Mouse (Mus musculus) layer of hippocampus, adult 9-11 months (tissue): ENCODE measurements around the gene Foxred1.
A peak's percentile ranks its signal among the peaks of the same experiment; 100 is the strongest.

Experiments used
- DNase-seq: peaks from one replicate; pipeline ENCODE4 v3.0.0; 2022

Gene Foxred1

DNA sequence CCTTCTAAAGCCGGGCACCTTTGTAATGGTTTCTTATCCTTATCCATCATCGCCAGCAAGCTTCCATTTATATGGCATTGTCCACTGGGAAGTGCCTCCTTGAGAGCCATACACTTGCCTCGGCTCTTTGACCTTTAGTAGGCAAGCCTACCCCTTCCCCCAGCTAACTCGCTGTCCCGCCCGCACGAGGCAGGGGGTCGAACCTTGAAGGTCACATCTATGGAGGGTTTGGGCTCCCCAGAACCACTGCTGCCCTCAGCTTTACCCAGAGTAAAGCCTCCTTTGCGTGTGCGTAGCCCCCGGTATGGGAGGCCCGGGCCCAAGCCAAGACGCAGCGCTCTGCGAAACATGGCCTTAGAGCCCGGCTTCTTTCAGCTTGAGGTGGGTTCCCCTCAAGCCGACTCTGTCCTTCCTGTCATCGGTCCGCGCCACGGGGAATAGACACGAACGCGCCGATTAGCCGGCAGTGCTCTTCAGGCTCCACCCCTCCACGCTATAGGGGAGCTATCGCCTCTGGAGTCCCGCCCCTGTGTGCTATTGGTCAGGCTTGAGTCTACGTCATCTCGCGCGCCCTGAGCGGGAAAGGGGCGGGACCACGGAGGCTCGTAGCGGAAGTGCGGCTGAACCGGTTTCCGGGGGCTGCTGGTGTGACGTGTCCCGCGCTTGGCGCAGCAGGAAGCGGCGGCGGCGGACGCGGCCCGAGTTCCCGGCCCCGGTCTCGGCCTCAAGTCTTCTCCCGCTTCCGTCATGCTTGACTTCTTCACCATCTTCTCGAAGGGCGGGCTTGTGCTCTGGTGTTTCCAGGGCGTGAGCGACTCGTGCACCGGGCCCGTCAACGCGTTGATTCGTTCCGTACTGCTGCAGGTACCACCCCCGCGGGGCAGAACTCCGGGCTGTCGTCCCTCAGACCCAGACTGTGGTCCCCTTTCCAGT lies at the start of gene Foxred1:
Gene Foxred1, minus strand, starts transcription at position 514 of the 933 bp plus-strand sequence.
- peak; percentile 99 for DNase-seq

DNA sequence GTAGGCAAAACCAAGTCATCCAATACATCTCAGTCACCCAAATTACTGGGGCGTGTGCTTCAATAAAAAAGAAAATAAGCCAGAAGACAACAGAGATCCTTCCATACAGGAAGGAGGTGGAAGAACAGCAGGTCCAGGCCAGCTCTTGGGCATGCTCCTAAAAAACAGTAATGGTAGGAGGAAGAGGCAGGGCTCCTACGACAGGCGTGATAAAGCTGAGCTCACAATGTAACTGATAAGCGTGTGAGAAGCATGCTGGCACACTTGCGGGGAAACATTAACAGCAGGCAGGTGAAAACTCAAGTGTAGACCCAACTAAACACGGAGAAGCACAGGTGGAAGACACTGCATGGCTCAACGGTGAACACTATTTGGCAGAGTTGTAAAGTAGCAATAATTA lies 46.5 kb upstream of the Foxred1 start:
- DNase-seq = no peak

DNA sequence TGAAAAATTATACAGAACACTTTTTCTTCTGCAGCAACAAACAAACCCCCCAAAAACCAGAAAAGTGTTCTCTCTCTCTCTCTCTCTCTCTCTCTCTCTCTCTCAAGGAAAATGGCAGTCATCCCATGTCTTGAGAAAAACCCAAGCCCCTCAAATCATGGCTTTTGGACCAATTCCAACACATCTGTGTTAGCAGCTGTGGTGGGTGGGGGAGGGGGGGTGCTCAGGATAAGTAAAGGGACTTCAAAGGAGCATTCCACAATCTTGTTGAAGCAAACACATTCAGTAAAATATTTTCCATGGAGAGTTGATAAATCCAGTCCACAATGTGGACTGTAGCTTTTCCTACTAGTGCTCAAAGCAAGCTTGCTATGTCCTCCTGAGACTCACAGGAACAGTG lies 38.6 kb upstream of the Foxred1 start:
- no peak for DNase-seq

DNA sequence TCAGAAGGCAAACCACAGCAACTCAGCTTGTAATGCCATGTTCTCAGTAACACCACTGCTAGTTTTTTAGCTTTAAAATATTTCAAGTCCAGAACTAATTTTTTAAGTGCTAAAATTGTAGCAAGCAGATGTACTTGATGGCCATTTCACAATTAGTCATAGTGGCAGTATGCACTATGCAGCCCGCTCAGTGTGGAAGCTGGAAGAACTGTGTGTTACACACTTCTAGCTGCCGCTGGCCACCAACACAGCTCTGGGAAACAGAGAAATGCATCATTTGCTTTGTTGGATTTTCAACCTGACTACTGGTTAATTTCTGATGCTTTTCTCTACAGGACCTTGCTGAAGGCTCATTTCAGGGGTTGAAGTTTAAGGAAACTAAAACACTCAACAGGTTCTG lies 36.5 kb upstream of the Foxred1 start:
- DNase-seq = no peak

DNA sequence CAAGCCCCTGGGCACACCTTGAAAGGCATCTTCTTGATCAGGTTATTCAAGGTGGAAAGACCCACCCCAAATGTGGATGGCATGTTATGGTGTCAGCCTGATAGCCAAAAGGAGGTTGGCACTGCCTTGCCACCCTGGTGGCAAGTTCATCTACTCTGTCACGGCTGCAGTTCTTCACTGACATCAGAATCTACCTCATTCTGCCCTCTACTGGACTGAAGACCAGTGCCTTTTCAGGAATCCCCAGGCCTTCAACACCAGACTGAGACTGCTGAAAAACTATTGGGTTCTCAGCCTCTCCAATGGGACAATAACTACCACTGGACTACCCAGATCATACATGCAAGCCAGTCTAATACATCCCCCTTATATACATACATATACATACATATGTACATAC lies 28.9 kb upstream of the Foxred1 start:
- no peak for DNase-seq

DNA sequence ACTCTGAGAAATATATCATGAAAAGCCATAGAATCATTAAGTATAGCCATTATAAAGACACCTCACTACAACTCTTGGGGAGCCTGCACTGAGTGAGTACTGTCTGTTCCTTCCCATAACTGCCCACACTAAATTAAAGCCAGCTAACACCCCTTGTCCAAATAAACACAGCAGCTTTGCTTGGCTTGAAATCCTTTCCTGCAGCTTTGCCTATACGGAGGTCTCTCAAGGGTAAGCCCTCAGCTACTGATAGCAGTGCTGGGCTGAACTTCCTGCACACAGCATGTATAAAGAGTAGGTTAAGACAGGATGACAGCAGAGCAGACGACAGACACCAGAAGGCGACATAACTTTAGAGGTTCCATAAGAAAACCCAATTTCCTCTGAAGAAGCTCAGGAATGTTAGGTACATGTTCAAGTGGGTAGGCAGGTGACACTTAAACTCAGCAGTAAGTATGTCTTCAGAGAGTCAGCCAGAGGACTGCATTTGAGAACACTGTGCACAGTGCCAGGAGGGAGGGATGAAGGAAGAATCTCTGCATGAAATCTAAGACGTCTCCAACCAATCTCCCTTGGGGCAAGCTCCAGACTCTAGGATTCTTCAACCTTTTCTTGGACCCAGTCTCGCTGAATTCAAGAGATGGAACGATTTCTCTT lies 28.2 kb upstream of the Foxred1 start:
- no peak for DNase-seq

DNA sequence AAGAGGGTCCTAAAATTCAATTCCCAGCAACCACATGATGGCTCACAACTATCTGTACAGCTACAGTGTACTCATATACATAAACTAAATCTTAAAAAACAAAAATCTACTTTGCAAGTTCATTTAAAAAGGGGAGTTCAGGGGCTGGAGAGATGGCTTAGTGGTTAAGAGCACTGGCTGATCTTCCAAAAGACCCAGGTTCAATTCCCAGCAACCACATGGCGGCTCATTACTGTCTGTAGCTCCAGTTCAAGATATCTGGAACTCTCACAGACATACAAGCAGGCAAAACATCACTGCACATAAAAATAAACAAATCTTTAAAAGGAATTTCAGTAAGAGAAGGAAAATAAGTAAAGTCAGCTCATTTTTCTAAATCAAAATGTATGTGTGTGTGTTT lies 27.5 kb upstream of the Foxred1 start:
- no peak for DNase-seq

DNA sequence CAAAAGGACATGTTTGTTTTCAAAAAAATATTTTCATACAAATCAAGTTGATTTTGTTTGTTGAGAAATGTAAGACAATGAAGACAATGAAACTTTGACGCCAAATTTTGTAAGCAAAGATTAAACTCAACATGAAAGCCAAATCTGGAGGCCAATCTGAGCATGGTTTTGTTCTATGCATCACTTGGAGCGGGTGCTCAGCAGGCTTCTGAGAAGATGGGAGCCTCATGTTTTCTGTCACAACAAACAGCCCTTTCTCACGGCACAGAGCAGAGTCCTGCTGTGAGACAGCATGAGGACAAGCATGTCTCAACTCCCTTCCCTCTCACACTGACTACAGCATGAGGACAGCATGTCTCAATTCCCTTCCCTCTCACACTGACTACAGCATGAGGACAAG lies 25.1 kb upstream of the Foxred1 start:
- DNase-seq = no peak

DNA sequence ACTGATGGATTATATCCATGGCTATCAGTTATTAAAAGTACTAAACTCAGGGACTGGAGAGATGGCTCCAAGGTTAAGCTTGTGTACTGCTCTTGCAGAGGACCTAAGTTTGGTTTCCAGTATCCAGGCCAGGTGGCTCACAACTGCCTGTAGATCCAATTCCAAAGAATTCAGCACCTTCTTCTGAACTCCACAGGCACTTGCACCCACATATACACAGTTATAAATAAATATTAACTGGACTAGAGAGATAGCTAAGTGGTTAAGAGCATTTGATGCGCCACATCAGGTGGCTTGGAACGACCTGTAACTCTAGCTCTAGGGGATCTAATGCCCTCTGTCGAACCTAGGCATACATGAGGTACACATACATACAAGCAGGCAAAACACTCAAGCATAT lies 17.8 kb upstream of the Foxred1 start:
- DNase-seq = no peak

DNA sequence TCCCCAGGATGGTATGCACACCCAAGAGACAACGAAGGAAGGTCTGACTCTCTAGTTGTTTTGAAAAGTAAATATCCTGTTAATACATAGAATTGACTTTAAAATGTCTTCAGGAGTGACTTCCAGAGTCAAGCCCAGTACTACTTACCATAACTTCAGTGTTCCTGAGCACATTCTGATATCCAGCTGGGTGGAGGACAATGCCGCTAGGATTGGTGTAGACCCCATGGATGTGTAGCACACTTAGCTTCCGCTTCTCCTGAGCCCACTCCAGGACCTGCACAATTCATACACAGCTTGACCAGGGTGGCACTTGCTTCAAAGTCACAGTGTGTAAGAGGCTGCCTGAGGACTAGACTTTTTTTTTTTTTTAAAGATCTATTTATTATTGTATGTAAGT lies 12.6 kb upstream of the Foxred1 start:
- DNase-seq = no peak

DNA sequence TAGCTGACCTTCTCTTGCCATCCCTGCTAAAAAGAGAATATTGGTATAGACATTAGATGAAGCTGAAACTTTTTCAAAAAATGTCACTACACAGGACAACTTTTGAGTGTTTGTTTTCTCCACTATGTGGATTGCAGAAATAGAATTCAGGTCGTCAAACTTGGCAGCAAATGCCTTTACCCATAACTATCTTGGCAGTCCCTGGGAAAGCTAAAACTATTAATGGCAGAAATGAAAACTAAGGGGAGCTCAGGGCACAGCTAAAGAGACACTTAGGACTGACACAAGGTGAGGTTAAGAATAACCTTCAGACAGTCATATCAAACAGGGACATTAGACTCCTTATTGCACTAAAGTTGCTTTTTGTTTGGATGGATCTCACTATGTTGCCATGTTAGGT lies 7.1 kb upstream of the Foxred1 start:
- no peak for DNase-seq

DNA sequence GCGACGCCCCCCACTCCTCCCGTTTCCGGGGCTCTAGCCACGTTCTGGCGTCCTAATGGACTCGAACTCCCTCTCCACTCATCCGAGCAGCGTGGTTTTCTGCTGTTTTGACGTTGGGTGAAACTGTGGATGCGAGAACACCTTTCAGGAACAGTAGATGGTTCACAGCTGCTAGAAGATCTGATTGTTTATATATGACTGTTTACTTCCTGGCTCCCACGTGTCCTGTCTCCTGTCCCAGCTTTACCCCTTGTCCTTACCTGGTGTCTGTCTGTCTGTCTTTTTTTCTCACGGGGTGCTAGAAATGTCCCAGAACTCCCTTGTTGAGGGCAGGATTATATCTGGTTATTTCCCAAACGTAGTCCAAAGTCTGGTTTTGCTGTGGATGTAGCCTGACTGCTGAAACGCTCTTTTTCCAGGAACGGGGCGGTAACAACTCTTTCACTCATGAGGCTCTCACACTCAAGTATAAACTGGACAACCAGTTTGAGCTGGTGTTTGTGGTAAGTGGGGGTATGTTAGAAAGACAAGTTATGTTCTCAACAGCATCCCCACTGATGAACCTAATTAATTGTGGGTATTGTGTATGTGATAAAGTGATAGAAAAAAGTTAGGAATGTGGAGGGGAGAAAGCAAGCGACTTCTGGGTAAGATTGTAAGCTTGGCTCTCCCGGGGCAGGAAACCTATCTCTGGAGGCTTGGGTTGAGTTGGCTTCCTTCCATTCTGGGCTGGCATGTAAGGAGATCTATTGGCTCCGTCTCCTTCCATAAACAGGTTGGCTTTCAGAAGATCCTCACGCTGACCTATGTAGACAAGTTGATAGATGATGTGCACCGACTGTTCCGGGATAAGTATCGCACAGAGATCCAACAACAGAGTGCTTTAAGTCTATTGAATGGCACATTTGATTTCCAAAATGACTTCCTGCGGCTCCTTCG lies 987 bp upstream of the Foxred1 start:
- DNase-seq = no peak

DNA sequence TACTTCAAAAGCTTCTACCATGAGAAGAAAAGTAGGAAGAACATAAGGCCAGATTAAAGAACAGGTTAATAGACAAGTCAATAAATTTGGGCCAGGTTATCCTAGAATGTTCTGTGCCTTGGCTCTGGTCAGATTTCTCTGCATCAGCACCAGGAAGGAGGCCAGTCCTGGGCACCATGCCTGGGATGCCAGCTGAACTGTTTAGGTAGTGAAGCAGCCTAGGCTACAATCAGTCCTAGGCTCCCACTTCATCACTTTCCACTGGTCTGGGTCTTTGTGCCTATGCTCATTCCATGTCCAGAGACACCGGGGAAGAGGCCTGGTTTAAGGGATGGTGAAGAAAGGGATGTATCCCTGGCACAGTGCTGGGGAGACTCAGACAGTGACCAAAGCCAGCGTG lies 6.4 kb downstream of the Foxred1 start:
- DNase-seq = no peak

DNA sequence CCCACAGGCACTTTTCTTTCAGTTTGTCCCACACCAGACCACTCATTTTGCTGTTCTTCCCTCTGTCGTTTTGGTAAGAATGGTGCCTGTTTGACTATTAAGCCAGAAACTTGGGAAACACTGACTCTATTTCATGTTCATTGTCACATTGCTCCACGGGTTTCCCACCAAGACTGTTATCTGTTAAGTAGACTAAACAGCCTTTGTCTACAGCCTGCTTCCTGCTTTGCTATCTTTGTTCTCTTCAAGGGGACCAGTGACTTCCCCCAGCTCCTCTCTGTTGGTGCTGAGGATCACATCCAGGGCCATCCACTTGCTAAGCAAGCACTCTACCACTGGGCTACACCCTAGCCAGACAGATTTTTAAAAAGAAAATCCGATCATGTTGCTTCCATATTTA lies 7.3 kb downstream of the Foxred1 start:
- DNase-seq = no peak

DNA sequence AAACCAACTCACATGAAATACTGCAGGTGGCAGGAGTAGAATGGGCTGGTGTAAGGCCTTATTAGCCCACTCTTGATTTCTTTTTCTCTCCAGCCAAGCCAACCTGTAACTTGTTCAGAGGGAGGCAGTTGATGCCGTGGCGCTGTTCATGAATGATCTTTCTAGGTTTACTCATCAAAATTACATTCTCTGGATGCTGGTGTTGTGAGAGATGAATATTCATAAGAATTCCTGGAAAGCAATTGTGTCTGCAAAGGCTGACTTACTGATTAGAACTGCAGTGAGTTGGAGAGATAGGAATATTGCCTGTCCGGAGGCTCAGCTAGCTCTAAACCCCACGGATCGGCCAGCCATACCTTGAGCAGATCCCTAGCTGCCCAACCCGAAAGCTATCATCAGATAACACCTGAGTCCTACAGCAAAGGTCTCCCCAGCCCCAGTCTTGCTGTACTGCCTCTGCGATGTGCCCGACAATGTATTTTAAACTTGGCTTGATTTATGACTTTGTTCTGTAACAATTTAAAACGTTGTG lies 10.3 kb downstream of the Foxred1 start:
- no peak for DNase-seq

DNA sequence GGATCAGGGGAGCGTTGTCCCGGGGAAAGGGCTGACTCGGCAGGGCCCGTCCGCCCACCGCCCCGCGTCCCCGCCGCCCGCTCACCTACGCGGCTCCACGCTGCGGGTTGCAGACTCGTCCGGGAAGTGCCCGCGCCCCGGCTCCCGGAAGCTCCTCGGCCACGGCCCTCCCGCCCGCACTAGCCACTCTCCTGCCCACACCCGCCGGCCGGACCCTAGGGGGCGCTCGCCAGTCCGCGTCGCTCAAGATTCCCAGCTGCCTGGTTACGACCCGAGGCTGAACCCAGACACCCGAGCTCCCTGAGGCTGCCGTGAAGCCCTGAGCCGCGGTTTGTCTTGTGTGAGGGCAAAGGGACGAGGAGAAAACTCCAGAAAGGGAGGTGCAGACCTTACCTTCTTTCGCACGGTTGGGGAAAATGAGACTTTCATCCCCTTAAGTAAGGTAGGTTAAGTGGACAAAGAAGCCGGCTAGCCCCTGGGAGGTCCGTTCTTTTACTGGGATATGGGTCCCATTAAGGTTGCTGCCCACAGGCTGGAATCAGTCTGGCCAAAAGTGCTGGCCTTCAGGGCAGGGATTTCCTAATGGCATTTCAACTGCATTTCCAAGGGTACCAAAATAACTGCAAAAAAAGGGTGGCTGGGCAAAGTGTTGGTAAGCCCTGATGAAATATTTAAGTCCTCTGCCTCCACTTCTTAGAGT lies 10.9 kb downstream of the Foxred1 start, which contains the start of the genes Srpr and Tirap:
Gene Srpr, plus strand, starts transcription at position 404 of the 700 bp plus-strand sequence.
Gene Tirap, minus strand, starts transcription at position 520 of the 700 bp plus-strand sequence.
- DNase-seq = peak; percentile 70

DNA sequence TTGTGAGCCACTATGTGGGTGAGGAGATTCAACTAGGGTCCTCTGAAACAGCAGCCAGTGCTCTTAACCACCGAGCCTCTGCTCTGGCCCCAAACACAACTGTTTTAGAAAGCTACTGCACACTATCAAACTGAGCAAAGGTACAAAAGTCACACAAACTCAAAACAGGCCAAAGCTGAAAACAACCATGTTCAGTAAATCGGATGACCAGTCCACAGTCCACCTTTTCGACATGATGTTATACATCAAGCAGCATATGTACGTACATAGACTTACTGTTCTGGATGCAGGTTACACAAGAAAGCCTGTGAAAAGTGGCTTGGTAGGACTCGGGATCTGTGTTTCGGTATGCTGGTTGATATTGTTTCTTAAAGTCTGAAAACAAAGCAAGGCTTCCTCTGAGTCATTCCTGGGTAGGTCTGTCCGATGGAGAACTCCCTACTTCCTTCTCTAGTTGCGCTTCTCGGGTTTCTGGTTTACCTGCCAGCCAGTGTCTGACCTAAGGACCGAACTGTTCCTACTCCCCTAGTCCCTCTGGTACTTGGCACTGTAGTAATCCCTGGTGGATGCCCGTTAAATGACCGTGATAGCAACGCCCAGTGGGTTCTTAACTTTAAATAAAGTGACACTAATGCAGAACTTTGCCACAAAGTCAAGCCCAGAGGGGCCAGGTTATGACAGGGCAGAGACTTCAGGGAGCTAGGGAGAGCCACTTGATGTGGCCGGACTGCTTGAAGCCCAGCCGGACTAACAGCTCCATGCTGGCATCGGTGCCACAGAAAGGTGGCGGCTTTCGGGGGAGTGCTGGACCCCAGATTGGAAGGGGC lies 11.7 kb downstream of the Foxred1 start:
- no peak for DNase-seq

DNA sequence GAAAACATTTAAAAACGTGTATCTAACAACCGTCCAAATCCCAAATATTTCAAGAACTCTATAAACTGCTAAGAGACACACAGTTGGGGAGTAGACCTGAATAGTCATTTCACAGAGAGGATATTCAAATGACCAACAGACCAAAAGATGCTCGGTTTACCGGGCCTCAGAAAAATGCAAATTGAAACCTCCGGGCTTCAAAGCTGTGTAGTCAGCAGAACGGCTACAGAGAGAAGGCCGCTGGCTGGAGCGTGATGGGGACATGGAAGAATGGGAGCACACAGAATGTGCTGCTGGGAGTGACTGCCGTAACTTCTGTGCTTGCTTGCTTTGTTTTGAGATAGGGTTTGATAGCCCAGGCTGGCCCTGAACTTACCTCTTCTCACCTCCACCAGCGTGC lies 12.5 kb downstream of the Foxred1 start:
- no peak for DNase-seq

DNA sequence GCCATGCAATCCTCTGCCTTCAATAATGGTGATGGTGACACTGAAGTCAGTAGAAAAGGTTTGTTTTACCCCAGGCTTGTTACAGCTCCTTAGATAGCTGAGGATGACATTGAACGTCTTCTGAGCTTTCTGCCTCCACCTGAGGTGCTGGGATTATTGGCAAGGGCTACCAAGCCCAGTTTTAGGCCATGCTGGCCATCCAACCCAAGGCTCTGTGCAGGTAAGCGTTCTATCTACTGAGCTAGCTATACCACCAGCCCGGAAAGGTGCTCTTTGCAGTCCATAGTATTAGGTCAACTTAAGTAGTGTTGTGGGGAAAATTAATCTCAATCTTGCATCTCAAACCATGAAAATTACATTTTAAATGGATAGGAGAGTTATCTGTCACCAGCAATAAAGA lies 13.2 kb downstream of the Foxred1 start:
- DNase-seq = no peak

DNA sequence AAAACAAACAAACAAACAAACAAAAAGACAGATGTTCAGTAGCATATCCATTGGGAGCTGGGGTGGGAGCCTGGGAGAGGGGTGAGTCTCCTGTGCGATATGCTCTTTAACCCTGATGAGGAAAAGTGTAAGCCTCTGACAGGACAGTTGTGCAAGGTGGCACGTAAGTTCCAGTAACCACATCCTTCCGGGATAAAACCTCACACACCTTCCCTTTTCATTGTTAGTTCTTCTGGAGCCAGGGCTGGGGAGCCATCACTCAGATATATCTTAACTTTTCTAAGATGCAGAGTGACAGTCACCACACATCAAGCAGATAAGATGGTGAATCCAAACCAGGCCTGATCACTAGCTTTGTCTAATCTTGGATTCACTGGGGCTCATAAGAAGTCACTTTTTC lies 16.8 kb downstream of the Foxred1 start:
- no peak for DNase-seq

DNA sequence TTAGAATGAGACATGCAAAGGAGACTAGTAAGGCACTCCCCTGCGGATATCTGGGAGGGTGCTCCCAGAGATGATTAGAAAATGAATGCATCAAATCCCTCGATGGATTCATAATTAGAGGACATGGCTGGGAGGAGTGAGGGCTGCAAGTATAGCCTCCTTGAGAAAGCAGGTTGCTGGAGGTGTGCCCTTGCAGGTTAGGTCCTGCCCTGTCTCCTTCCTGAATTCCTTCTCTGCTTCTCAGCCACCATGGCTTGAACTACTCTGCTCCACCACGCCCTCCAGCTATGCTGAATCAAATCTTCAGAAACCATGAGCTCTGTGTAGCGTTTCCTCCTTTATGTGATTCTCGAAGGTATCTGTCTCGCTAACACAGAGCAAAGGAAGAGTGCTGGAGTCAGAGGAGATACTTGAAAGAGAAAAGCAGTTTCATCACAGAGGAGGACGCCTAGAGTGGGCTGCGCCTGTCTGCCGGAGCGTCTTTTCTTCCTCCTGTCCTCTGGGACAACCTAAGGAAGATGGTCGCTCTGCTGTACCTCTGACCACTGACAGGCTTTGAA lies 17.8 kb downstream of the Foxred1 start:
- DNase-seq = no peak
